Mouse (Mus musculus) spleen, adult 2 months (tissue): Measurements from ENCODE around the gene Zfp217.

Experiments used
- CTCF ChIP-seq: fragments of 200-500 bp; IDR thresholded peaks from 2 replicates; pipeline ENCODE4 v1.5.1; 2011; ENCODE audit warnings: mild to moderate bottlenecking, inconsistent platforms; ENCODE audit not compliant: insufficient read depth, insufficient read length, insufficient replicate concordance; ENCODE audit errors: extremely low read depth
- POLR2A ChIP-seq: fragments of 200-500 bp; IDR thresholded peaks from 2 replicates; pipeline ENCODE4 v1.6.1; 2011; ENCODE audit warnings: low read depth, low read length, inconsistent platforms

GRCm38 (mm10) chr2:170094220-170094619, 53.7 kb downstream of the Zfp217 start:
- TF ChIP-seq CTCF (no peak), POLR2A (no peak)
